Mouse (Mus musculus) intestine, embryonic 16.5 days (tissue): ENCODE measurements around the gene Ror2. TPM values are rescaled to one million over a fixed set of nuclear protein-coding genes. Genes with fewer than 3 reads are reported as not detected.

ENCODE experiments used
- ATAC-seq: fragments of 200-750 bp; cut with Nextera tagmentation; 2 replicates; pipeline ENCODE4 v1.8.0; 2017; ENCODE audit warnings: moderate TSS enrichment, moderate library complexity
- H3K27ac ChIP-seq: fragments of 300-500 bp; sonication (generic); 2 replicates; pipeline ENCODE4 v1.5.1; 2014; ENCODE audit warnings: mild to moderate bottlenecking, low read length
- H3K27me3 ChIP-seq: fragments of 300-500 bp; sonication (generic); replicated peaks from 2 replicates; pipeline ENCODE4 v1.6.1; 2014; ENCODE audit warnings: low read length, control low read depth, mixed read lengths; ENCODE audit not compliant: control insufficient read depth, insufficient read depth
- H3K36me3 ChIP-seq: fragments of 300-500 bp; sonication (generic); 2 replicates; pipeline ENCODE4 v1.6.1; 2014; ENCODE audit warnings: low read length, control low read depth; ENCODE audit not compliant: control insufficient read depth, insufficient read depth
- H3K4me1 ChIP-seq: fragments of 300-500 bp; sonication (generic); 2 replicates; pipeline ENCODE4 v1.6.1; 2014; ENCODE audit warnings: low read length, control low read depth, mixed read lengths; ENCODE audit not compliant: control insufficient read depth, insufficient read depth
- H3K4me2 ChIP-seq: fragments of 300-500 bp; sonication (generic); 2 replicates; pipeline ENCODE4 v1.6.1; 2014; ENCODE audit warnings: low read depth, low read length, control low read depth
- H3K4me3 ChIP-seq: fragments of 300-500 bp; sonication (generic); 2 replicates; pipeline ENCODE4 v1.5.1; 2014; ENCODE audit warnings: mild to moderate bottlenecking, low read length
- H3K9ac ChIP-seq: fragments of 300-500 bp; sonication (generic); 2 replicates; pipeline ENCODE4 v1.6.1; 2014; ENCODE audit warnings: low read depth, low read length
- H3K9me3 ChIP-seq: fragments of 300-500 bp; sonication (generic); 2 replicates; pipeline ENCODE4 v1.6.1; 2016; ENCODE audit warnings: low read length, control low read depth; ENCODE audit not compliant: control insufficient read depth
- WGBS: fragments of 180-500 bp; shearing (Covaris S2); extraction: QIAGEN DNeasy Blood & Tissue Kit; methylation state at CpG from one replicate; pipeline ENCODE4 v1.1.7; 2014; 5-methylcytosine and 5-hydroxymethylcytosine counted together
- polyA plus RNA-seq: library from polyadenylated mRNA; unstranded; fragments of >200 nt; fragmentation: Nextera tagmentation; extraction: Ambion mirVana; gene quantifications from 2 replicates; pipeline ENCODE4 v1.2.1, GENCODE M21; 2015

Gene Ror2
- polyA plus RNA-seq, 1 experiment from 2014 or later: 12.5 TPM

DNA sequence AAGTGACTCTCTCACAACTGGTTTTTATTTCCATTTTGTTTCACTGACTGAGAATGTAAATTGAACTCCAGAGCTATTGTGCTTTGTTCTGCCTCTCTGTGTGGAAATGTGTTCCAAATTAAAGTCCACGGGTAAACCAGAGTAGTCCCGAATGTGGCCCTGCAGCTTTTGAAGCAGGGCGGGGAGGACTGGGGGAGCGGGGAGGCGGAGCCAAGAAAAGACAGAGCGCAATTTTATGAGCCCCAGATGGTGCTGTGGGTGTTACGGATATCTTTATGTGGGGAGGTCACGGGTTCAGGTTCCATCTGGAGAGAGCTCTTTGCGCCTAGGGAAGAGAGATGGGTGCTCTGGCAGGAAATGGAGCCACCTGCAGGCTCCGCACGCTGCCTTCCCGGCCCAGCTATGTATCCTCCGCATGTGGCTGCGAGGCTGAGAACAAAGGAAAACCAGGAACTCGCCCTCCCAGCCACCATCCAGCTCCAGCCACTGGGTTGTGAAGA lies 23.8 kb upstream of the Ror2 start:
- 2% methylated on average over 15 of the region's 15 CpGs for WGBS
- ATAC-seq: peak; percentile 91
- Histone ChIP-seq H3K4me1 (peaks cover 15% of the 10 kb centered on the region), H3K9me3 (no peaks in the 10 kb centered on the region), H3K4me2 (peak overlapping the region; percentile 42), H3K27ac (peak overlapping the region; percentile 33), H3K4me3 (peak overlapping the region; percentile 25), H3K27me3 (no peaks in the 10 kb centered on the region), H3K9ac (0 out of 2 replicates have a peak overlapping the region, but pooled peaks have one; percentile 3), H3K36me3 (no peaks in the 10 kb centered on the region)

DNA sequence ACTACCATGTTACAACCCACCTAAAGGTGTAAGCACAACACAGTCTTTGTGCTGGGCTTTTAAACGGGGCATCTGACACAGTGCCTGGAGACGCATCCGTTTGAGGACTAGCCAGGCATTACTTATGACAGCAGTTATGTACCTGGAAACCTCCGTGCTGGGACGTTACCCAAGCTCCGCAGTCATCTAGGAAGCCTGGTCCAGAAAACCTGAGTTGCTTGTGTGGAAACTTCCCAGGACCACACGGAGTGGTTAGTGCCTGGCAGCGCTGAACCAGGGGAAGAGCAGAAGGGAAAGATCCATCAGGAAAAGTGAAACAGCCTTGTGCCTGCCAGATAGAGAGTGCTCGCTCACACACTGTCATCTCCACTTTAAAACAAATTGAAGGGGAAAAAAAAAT lies 23.2 kb upstream of the Ror2 start:
- H3K9ac ChIP-seq: 0 out of 2 replicates have a peak overlapping the region, but pooled peaks have one; percentile 3
- WGBS: 28% methylated on average over 9 of the region's 9 CpGs
- peak; percentile 54 for ATAC-seq

DNA sequence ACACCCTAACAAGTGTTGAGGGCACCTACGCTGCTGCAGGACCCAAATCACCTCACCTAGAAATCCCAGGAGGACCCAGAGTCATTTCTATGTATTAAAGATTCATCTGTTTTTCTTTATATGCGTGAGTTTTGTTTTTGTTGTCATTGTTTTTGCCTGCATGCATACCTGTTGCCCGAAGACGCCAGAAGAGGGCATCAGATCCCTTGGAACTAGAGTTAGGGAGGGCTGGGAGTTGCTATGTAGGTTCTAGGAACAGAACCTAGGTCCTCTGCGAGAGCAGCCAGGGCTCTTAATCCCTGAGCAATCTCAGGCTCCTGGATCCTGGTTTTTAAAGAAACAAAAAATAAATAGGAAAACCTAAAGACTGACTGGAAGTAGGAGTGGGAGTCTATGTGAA lies 20.9 kb upstream of the Ror2 start:
- H3K27ac ChIP-seq: no peak overlapping the region
- no peak overlapping the region for H3K9ac ChIP-seq
- no peaks in the 10 kb centered on the region for H3K27me3 ChIP-seq
- WGBS: 75% methylated on average over 5 of the region's 5 CpGs
- H3K4me1 ChIP-seq: peaks cover 17% of the 10 kb centered on the region
- no peak for ATAC-seq
- H3K4me2 ChIP-seq: no peak overlapping the region
- H3K36me3 ChIP-seq: no peaks in the 10 kb centered on the region
- H3K9me3 ChIP-seq: no peaks in the 10 kb centered on the region
- no peak overlapping the region for H3K4me3 ChIP-seq

More for the DNA sequence above, 23.2 kb upstream of the Ror2 start:
- no peaks in the 10 kb centered on the region for H3K27me3 ChIP-seq
- peak overlapping the region; percentile 25 for H3K4me3 ChIP-seq
- peak overlapping the region; percentile 33 for H3K27ac ChIP-seq
- peaks cover 15% of the 10 kb centered on the region for H3K4me1 ChIP-seq
- no peaks in the 10 kb centered on the region for H3K36me3 ChIP-seq
- no peaks in the 10 kb centered on the region for H3K9me3 ChIP-seq
- H3K4me2 ChIP-seq: peak overlapping the region; percentile 42

DNA sequence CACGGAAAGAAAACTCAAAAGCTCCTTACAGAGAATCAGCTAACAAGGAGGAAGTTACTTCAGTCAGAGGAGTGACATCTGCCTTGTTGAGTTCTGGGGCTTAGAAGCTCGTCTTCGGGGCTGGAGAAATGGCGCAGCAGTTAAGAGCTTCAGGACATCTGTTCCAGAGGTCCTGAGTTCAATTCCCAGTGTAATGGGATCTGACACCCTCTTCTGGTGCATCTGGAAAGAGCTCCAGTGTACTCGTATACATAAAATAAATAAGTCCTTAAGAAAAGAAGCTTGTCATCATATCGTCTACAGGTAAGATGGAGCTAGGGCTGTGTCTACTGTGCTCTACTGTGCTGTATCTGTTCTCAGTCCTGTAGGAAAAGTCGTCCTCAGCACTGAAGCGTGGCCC lies 19.3 kb upstream of the Ror2 start:
- WGBS: 83% methylated on average over 8 of the region's 8 CpGs
- H3K4me2 ChIP-seq: no peak overlapping the region
- H3K27ac ChIP-seq: no peak overlapping the region
- peaks cover 15% of the 10 kb centered on the region for H3K4me1 ChIP-seq
- H3K9ac ChIP-seq: no peak overlapping the region
- no peaks in the 10 kb centered on the region for H3K9me3 ChIP-seq
- ATAC-seq: no peak
- H3K36me3 ChIP-seq: no peaks in the 10 kb centered on the region
- no peak overlapping the region for H3K4me3 ChIP-seq
- no peaks in the 10 kb centered on the region for H3K27me3 ChIP-seq

DNA sequence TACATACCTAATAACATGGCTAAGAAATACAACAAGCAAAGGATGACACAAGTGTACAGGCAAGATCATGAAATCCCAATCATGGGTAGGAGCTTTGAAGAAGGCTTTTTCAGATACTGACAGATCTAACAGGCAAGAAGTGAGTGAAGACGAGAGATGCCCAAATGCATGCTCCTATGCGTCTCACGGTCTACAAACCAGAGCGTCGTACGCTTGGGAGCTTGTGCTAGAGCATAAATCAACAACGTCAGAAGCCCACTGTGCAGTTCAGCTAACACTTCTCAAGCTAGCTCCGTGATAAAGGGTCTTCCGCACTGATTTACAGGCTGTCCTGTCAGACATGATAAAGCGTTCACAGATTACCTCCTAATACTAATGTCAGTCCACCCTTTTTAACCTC lies 16.8 kb upstream of the Ror2 start:
- WGBS: 66% methylated on average over 10 of the region's 10 CpGs
- no peak overlapping the region for H3K4me2 ChIP-seq
- H3K4me1 ChIP-seq: peaks cover 7% of the 10 kb centered on the region; the same call in 1 of the 2 replicates
- no peaks in the 10 kb centered on the region for H3K27me3 ChIP-seq
- no peaks in the 10 kb centered on the region for H3K9me3 ChIP-seq
- no peak for ATAC-seq
- H3K36me3 ChIP-seq: no peaks in the 10 kb centered on the region
- H3K4me3 ChIP-seq: no peak overlapping the region
- H3K27ac ChIP-seq: no peak overlapping the region
- no peak overlapping the region for H3K9ac ChIP-seq

DNA sequence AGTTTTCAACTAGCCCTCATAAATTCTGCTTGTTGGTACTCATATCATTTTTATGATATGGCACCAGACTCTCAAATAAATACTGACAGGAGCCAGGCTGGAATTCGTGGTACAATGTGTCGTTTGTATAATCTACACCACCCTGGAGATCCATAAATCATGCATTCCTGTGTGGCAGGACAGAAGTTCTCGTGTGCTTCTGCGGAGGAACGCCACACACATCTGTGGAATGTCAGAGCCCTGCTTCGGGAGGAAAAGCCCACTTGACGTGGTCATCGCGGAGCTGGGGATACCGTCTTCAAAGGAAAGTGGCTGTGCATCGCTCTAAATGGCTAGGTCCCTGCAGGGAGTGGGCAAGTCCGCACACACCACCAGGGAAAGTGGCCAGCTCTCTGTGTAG lies 7.1 kb upstream of the Ror2 start:
- no peaks in the 10 kb centered on the region for H3K36me3 ChIP-seq
- peak overlapping the region; percentile 30; the same call in 1 of the 2 replicates for H3K4me2 ChIP-seq
- H3K9ac ChIP-seq: no peak overlapping the region
- peaks cover 20% of the 10 kb centered on the region for H3K4me1 ChIP-seq
- H3K27ac ChIP-seq: no peak overlapping the region
- no peaks in the 10 kb centered on the region for H3K9me3 ChIP-seq
- no peak overlapping the region for H3K4me3 ChIP-seq
- peak; percentile 55 for ATAC-seq
- no peaks in the 10 kb centered on the region for H3K27me3 ChIP-seq
- 11% methylated on average over 12 of the region's 12 CpGs for WGBS

DNA sequence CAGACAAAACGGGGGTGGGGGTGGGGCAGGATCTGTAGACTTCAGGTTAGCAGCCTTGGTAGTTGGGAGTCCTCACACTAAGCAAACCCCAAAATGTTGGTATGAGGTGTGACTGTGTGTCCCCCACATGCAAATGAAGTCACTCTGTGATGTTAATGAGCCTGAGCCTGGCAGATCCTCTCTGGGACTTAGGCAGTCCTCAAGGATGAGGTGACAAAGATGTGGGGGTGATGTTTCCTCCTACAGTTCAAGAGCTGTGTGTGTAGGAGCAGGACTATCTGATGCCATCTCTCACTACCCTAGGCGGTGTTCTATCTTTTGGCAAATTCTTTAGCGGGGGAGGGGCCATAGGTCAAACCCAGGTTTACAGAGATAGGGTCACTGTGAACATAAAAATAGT lies 6.3 kb upstream of the Ror2 start:
- no peak; the same call in 1 of the 2 replicates for ATAC-seq
- Histone ChIP-seq H3K27ac (peak overlapping the region; percentile 53), H3K27me3 (no peaks in the 10 kb centered on the region), H3K36me3 (no peaks in the 10 kb centered on the region), H3K9me3 (no peaks in the 10 kb centered on the region), H3K9ac (no peak overlapping the region), H3K4me3 (no peak overlapping the region), H3K4me2 (no peak overlapping the region), H3K4me1 (peaks cover 12% of the 10 kb centered on the region; the same call in 1 of the 2 replicates)
- WGBS: 31% methylated on average over 3 of the region's 3 CpGs

DNA sequence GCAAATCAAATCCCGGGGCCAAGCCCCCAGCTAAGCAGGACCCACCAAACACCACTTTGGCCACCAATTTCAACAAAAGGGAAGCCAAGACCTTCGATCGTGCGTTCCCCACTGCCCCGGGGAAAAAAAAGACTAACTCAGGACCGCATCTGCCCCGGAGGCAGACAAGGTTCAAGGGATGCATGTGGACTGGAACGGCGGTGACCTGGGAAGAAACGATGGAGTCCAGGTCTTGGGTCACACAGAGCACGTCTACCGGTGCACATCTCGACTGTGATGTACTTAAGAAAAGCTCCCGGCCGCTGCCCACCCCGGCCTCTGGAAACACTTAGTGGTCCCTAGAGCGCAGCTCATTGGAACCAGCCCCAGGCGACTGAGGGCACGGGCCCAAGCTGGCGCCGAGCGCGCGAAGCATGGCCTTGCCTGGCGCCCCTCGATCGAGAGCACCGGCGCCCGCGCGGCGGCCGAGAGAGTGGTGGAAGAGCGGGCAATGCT lies 616 bp downstream of the Ror2 start:
- H3K4me1 ChIP-seq: peaks cover 31% of the 10 kb centered on the region
- peak overlapping the region; percentile 84 for H3K4me3 ChIP-seq
- H3K9me3 ChIP-seq: no peaks in the 10 kb centered on the region
- H3K27me3 ChIP-seq: no peaks in the 10 kb centered on the region
- peak overlapping the region; percentile 95 for H3K9ac ChIP-seq
- H3K36me3 ChIP-seq: no peaks in the 10 kb centered on the region
- peak overlapping the region; percentile 74 for H3K4me2 ChIP-seq
- WGBS: 1% methylated on average over 35 of the region's 35 CpGs
- peak overlapping the region; percentile 84 for H3K27ac ChIP-seq
- no peak; the same call in none of the 2 replicates for ATAC-seq

DNA sequence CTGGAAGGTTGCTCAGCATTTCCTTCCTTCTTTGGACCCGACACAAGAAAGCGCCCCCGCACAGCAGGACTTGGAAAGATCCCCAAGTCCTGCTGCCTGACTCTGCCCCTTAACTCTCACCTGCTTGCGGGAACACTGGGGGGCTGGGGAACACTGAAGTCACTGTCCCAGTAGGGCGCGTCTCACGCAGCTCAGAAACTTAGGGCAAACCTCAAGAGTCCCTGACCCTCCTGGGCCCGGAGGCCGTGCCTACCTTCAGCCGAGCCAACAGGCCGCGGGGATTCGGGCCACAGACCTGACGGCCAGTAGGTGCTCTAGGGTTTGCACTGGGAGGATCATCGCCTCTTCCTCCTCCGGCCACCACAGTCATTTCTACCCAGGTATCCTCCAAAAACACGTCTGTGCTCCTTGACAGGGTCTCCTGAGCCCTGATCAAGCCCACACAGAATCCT lies 1.2 kb downstream of the Ror2 start:
- H3K4me1 ChIP-seq: peaks cover 34% of the 10 kb centered on the region
- H3K4me2 ChIP-seq: peak overlapping the region; percentile 74
- no peaks in the 10 kb centered on the region for H3K27me3 ChIP-seq
- 4% methylated on average over 17 of the region's 17 CpGs for WGBS
- H3K4me3 ChIP-seq: peak overlapping the region; percentile 84
- ATAC-seq: peak; percentile 7; the same call in 1 of the 2 replicates
- H3K36me3 ChIP-seq: no peaks in the 10 kb centered on the region
- H3K9me3 ChIP-seq: no peaks in the 10 kb centered on the region
- peak overlapping the region; percentile 95 for H3K9ac ChIP-seq
- H3K27ac ChIP-seq: peak overlapping the region; percentile 84
